Mouse (Mus musculus) small intestine, adult 2 months (tissue): ENCODE data around the gene Cd2.

ENCODE experiments used
- CTCF ChIP-seq: fragments of 200-500 bp; IDR thresholded peaks from 2 replicates; pipeline ENCODE4 v1.5.1; 2012; ENCODE audit warnings: low read depth, mild to moderate bottlenecking, control low read depth, inconsistent platforms, low read length, moderate library complexity, mixed read lengths; ENCODE audit not compliant: insufficient replicate concordance, insufficient read length; ENCODE audit errors: extremely low read depth
- POLR2A ChIP-seq: fragments of 200-500 bp; IDR thresholded peaks from 2 replicates; pipeline ENCODE4 v1.6.1; 2012; ENCODE audit warnings: low read depth, mild to moderate bottlenecking, control low read depth, inconsistent platforms, low read length, moderate library complexity

DNA sequence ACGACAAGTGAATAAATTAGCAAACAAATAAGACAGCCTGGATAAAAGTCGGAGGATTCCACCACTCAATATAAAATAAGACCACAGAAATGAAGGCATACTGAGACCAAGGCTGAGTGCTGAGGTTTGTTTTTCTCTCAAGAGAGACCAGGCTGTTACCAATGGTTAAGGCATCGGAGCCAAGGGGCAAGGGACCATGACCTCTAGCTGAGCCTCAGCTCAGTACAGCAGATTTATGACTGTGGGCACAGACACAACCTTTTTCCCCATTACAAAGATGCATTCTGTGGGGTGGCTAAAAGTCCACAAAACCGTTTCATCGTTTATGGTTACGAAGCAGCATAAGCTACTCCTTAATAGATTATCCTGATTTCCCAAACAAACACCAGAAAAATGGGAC, 11.9 kb upstream of the Cd2 start:
- TF ChIP-seq CTCF (no peak), POLR2A (no peak)
